Mouse (Mus musculus) kidney, postnatal 36 days (tissue): ENCODE measurements around the gene B4galt5.

Experiments
- DNase-seq, 2 experiments: peaks; one replicate each; pipeline ENCODE4 v3.0.0; 2021 to 2022; ENCODE audit warnings: mixed read lengths in 2 of 2

Gene B4galt5

DNA sequence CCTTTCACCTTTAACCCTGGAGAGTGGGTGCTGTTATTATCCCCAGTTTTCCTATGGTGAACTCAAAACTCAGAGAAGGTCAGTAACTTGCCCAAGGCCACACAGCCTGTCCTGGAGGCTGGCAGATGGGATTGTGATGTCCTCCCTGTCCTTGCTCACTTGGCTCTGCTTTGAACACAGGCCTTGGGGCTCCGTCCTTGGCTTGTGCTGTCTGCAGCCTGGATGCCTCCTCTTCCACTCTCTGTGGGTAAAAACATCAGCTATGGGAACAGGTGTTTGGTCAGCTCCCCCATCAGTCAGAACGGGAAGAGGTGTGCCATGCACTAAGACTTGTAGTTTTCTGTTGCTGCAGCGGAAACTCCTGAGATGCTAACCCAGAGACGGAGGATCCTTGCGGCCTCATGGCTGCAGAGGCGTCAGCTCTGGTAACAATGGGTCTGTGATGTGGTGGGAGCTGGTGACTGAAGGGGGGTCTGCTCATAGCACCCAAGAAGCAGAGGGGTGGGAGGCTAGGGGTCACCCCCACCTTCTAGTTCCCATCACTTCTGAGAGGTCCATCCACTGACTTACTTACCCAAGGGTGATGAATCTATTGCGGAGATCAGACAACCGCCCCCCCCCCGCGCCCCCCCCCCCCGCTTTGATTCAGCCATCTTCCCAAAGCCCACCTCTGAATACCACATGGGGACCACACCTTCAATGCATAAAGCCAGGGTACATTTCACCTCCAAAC, 98.8 kb downstream of the B4galt5 start:
- DNase-seq = no peak

DNA sequence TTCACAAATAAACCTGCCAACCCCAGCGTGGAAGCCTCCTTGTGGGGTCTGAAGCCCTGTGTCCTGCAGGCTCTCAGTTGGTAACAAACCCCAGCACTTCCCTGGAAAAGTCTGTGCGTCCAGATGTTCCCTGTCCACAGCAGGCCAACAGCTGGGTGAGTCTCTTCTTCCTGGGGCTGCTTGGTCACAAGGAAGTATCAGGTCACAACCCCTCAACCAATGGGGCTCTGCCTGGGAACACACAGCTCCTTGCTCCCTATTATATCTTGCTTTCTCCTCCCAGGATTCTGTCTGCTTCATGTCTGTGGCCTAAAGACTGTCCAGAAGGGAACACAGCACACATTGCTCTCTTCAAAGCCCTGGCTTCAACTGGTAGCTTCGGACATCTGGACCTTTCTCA, 99.4 kb downstream of the B4galt5 start:
- peak; percentile 24 to 45 for DNase-seq
